Mouse (Mus musculus) sigmoid colon, adult 10 weeks (tissue): ENCODE results near the gene Olfr126. TPM values are rescaled to one million over a fixed set of nuclear protein-coding genes. Genes with fewer than 3 reads are reported as not detected.

Experiments used
- polyA plus RNA-seq: library from polyadenylated mRNA; stranded (reverse); fragments of 350-450 nt; fragmentation: Illumina TruSeq; extraction: RNeasy Lipid Tissue Mini Kit (QIAGEN cat#74804); gene quantifications from one replicate; pipeline ENCODE4 v1.2.3, GENCODE M21; 2014; ENCODE audit warnings: low read depth, low replicate concordance

The Olfr126 gene
- polyA plus RNA-seq = not detected

DNA sequence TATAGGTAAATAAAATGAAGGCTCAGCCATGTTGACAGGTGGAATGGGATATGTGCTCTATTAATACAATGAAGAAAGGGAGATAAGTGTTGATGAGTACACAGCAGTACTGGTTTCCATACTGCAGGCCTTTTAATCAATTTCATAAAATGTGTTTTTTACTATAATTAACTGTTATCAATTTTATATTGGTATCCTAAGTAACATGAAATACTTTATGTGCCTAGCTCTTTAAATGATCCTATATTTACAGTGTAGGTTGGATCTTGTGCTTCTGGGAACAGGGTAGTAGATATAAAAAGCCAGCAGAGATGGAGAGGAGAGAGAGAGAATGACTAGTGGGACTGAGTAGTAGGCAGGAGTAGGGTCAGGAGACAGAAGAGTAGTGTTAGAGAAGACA lies at the start of gene Olfr126:
TSS of gene Olfr126 (plus strand) at position 301 of the 400 bp plus-strand sequence.

DNA sequence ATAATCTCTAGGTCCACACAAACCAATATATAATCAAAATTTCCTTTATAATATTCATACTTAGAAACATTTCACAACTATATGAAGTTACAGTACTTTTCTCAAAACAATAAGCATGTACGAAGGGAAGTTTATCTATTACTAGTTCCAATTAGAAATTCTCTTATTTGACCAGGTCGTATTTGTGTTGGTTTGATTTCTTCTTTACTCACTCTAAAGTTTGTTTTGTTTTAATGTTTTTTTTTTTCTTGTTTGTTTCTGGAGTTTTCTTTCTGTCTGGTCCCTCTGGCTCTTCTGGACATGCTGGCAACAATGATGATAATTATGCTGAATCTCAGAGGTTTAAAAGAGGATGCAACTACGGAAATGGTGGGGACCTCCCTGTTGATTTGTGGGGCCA lies 47.7 kb upstream of the Olfr126 start, which contains the start of gene Olfr124:
TSS of gene Olfr124 (plus strand) at position 301 of the 400 bp plus-strand sequence.

DNA sequence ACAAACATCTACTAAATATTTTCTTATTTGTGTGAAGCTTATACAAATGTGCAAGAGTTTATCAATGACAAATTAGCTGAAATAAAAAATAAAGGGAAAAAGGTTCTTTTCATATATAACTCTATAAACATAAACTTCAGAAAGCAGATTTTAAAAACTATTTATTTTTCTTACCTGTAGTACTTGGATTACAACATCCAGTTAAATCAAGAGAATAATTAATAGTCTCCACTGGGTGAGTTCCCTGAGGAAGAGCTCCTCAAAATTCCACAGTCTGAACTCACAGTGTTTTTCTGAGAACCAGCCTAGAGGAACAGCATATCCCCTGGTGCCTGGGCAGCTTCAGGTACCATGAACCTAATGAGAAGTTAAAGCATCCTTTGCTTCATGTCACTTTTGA lies 14.6 kb upstream of the Olfr126 start, which contains the start of gene Olfr125:
TSS of gene Olfr125 (plus strand) at position 301 of the 400 bp plus-strand sequence.

DNA sequence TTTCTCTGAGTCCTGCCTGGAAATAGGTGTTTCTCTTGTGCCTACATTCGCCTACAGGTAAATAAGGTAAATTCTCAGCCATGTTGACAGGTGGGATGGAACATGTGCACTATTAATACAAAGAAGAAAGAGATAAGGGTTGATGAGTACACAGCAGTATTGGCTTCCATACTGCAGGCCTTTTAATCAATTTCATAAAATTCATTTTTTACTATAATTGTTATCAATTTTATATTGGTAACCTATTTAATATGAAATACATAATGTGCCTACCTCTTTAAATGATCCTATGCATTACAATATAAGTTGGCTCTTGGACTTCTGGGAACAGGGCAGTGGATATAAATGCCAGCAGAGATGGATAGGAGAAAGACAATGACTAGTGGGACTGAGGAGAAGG lies 52.9 kb downstream of the Olfr126 start, which contains the start of gene Olfr127:
TSS of gene Olfr127 (plus strand) at position 301 of the 400 bp plus-strand sequence.

Other genes with a start within 250 kb of the Olfr126 start
- not detected for gene Olfr115, start 220.4 kb upstream of the Olfr126 start, polyA plus RNA-seq
- not detected for gene Olfr116, start 220.3 kb upstream of the Olfr126 start, polyA plus RNA-seq
- not detected for gene Olfr117, start 183.7 kb upstream of the Olfr126 start, polyA plus RNA-seq
- gene Olfr118, start 180.5 kb upstream of the Olfr126 start, polyA plus RNA-seq = not detected
- not detected for gene Olfr119, start 150.9 kb upstream of the Olfr126 start, polyA plus RNA-seq
- gene Olfr120, start 125.7 kb upstream of the Olfr126 start, polyA plus RNA-seq = not detected
- gene Olfr121, start 98.6 kb upstream of the Olfr126 start, polyA plus RNA-seq = not detected
- gene Olfr122, start 78.9 kb upstream of the Olfr126 start, polyA plus RNA-seq = not detected
- not detected for gene Olfr123, start 54.0 kb upstream of the Olfr126 start, polyA plus RNA-seq
- gene Olfr124, start 47.6 kb upstream of the Olfr126 start, polyA plus RNA-seq = not detected
- gene Olfr125, start 14.5 kb upstream of the Olfr126 start, polyA plus RNA-seq = not detected
- gene Olfr127, start 53.0 kb downstream of the Olfr126 start, polyA plus RNA-seq = not detected
- not detected for gene Olfr128, start 73.1 kb downstream of the Olfr126 start, polyA plus RNA-seq
- gene Olfr761, start 105.6 kb downstream of the Olfr126 start, polyA plus RNA-seq = not detected
- not detected for gene Olfr129, start 212.6 kb downstream of the Olfr126 start, polyA plus RNA-seq
- not detected for gene Olfr130, start 216.4 kb downstream of the Olfr126 start, polyA plus RNA-seq
- not detected for gene Olfr131, start 241.2 kb downstream of the Olfr126 start, polyA plus RNA-seq